Mouse (Mus musculus) heart, postnatal 0 days (tissue): Measurements from ENCODE around the gene Mfap5. TPM values are rescaled to one million over a fixed set of nuclear protein-coding genes. Genes with fewer than 3 reads are reported as not detected.
A peak's percentile ranks its signal among the peaks of the same experiment; 100 is the strongest.

Source experiments
- ATAC-seq: fragments of 200-750 bp; cut with Nextera tagmentation; 2 replicates; pipeline ENCODE4 v1.8.0; 2017; ENCODE audit warnings: low read depth, moderate number of reproducible peaks, moderate library complexity; ENCODE audit not compliant: insufficient read depth
- DNase-seq: peaks from one replicate; pipeline ENCODE4 v3.0.0-alpha.2; 2016; ENCODE audit warnings: low spot score
- H3K27ac ChIP-seq: fragments of 300-500 bp; sonication (generic); 2 replicates; pipeline ENCODE4 v1.5.1; 2014; ENCODE audit warnings: low read depth, mild to moderate bottlenecking
- H3K27me3 ChIP-seq: fragments of 300-500 bp; sonication (generic); 2 replicates; pipeline ENCODE4 v1.6.1; 2014; ENCODE audit warnings: low read length, mixed read lengths; ENCODE audit not compliant: control insufficient read depth, insufficient read depth
- H3K36me3 ChIP-seq: fragments of 300-500 bp; sonication (generic); replicated peaks from 2 replicates; pipeline ENCODE4 v1.6.1; 2014; ENCODE audit warnings: low read length, mixed read lengths; ENCODE audit not compliant: control insufficient read depth, insufficient read depth
- H3K4me1 ChIP-seq: fragments of 300-500 bp; sonication (generic); 2 replicates; pipeline ENCODE4 v1.6.1; 2014; ENCODE audit warnings: antibody characterized with exemption; ENCODE audit not compliant: control insufficient read depth, insufficient read depth
- H3K4me2 ChIP-seq: fragments of 300-500 bp; sonication (generic); 2 replicates; pipeline ENCODE4 v1.6.1; 2014; ENCODE audit warnings: low read depth, mild to moderate bottlenecking, low read length, moderate library complexity
- H3K4me3 ChIP-seq: fragments of 300-500 bp; sonication (generic); 2 replicates; pipeline ENCODE4 v1.5.1; 2014; ENCODE audit warnings: low read depth, low read length
- H3K9ac ChIP-seq: fragments of 300-500 bp; sonication (generic); replicated peaks from 2 replicates; pipeline ENCODE4 v1.6.1; 2014; ENCODE audit warnings: low read depth, low read length, mixed read lengths
- H3K9me3 ChIP-seq: fragments of 300-500 bp; sonication (generic); replicated peaks from 2 replicates; pipeline ENCODE4 v1.6.1; 2016; ENCODE audit warnings: low read length; ENCODE audit not compliant: control insufficient read depth
- CTCF ChIP-seq: IDR thresholded peaks from 2 replicates; pipeline ENCODE4 v1.5.1; 2016; ENCODE audit warnings: antibody characterized with exemption, control low read depth, low read depth
- EP300 ChIP-seq: IDR thresholded peaks from 2 replicates; pipeline ENCODE4 v1.6.1; 2016; ENCODE audit warnings: antibody characterized with exemption, low read depth
- WGBS: fragments of 180-500 bp; shearing (Covaris S2); extraction: QIAGEN DNeasy Blood & Tissue Kit; methylation state at CpG from one replicate; pipeline ENCODE4 v1.1.7; 2014; 5-methylcytosine and 5-hydroxymethylcytosine counted together
- polyA plus RNA-seq: library from polyadenylated mRNA; unstranded; fragments of >200 nt; fragmentation: Nextera tagmentation; extraction: Ambion mirVana; gene quantifications from 2 replicates; pipeline ENCODE4 v1.2.1, GENCODE M21; 2015
- total RNA-seq: library from RNA; depleted of rRNA; stranded (reverse); fragments of >200 nt; gene quantifications from 2 replicates; pipeline ENCODE4 v1.2.3, GENCODE M21; 2014; ENCODE audit warnings: low replicate concordance

Gene Mfap5
- total and polyA plus RNA-seq, 2 experiments from 2014 or later: 39.4 to 61.1 TPM

GRCm38 (mm10) chr6:122556959-122557561 lies 51.4 kb downstream of the Mfap5 start:
- Histone ChIP-seq H3K4me2 (no peak overlapping the region), H3K27ac (no peak overlapping the region), H3K4me3 (no peak overlapping the region), H3K9ac (no peak overlapping the region), H3K36me3 (no peaks in the 10 kb centered on the region), H3K27me3 (peaks cover 11% of the 10 kb centered on the region), H3K4me1 (no peaks in the 10 kb centered on the region), H3K9me3 (no peaks in the 10 kb centered on the region)
- TF ChIP-seq CTCF (peak; percentile 66), EP300 (no peak)
- DNase-seq: peak; percentile 34
- WGBS: 26% methylated on average over 15 of the region's 15 CpGs
- ATAC-seq: no peak

DNA sequence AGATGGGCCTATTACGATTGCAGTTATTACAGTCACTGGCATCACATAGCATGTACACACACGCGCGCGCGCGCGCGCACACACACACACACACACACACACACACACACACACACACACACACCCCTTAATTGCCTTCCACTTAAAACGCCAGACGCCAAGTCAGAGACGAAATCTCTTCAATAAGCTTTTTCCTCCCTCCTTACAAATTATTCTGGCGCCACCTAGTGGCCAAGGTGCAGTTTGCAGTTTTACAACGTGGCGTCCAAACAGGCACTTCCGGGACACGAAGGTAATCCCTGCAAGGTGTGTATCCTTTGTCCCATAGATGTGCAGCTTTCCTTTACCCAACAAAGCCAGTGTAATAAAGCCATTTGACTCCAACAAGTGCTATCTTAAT lies 54.8 kb downstream of the Mfap5 start:
- Histone ChIP-seq H3K4me3 (no peak overlapping the region), H3K9me3 (no peaks in the 10 kb centered on the region), H3K4me1 (no peaks in the 10 kb centered on the region), H3K36me3 (no peaks in the 10 kb centered on the region), H3K27me3 (peaks cover 14% of the 10 kb centered on the region), H3K4me2 (peak overlapping the region; percentile 33; the same call in 1 of the 2 replicates), H3K9ac (no peak overlapping the region), H3K27ac (no peak overlapping the region)
- WGBS: 8% methylated on average over 17 of the region's 17 CpGs
- DNase-seq (peak; percentile 69), ATAC-seq (no peak)
- TF ChIP-seq EP300: no peak
- TF ChIP-seq CTCF: peak; percentile 90

GRCm38 (mm10) chr6:122561005-122561404 lies 55.4 kb downstream of the Mfap5 start:
- ATAC-seq: no peak
- Histone ChIP-seq H3K36me3 (no peaks in the 10 kb centered on the region), H3K4me1 (no peaks in the 10 kb centered on the region), H3K27me3 (peaks cover 14% of the 10 kb centered on the region), H3K4me2 (no peak overlapping the region), H3K4me3 (no peak overlapping the region), H3K27ac (no peak overlapping the region), H3K9me3 (no peaks in the 10 kb centered on the region), H3K9ac (no peak overlapping the region)
- DNase-seq: no peak
- 76% methylated on average over 20 of the region's 20 CpGs for WGBS
- TF ChIP-seq EP300 (no peak), CTCF (no peak)

- Histone ChIP-seq H3K4me3 (no peak overlapping the region), H3K36me3 (no peaks in the 10 kb centered on the region), H3K27ac (no peak overlapping the region), H3K9me3 (no peaks in the 10 kb centered on the region), H3K4me1 (no peaks in the 10 kb centered on the region), H3K9ac (no peak overlapping the region), H3K4me2 (peak overlapping the region; percentile 14; the same call in 1 of the 2 replicates), H3K27me3 (peaks cover 14% of the 10 kb centered on the region)
- ATAC-seq (no peak), DNase-seq (peak; percentile 37)
- TF ChIP-seq CTCF: peak; percentile 86
- no peak for TF ChIP-seq EP300
- WGBS: 3% methylated on average over 6 of the region's 6 CpGs
Measured at GRCm38 (mm10) chr6:122562463-122562862, 56.8 kb downstream of the Mfap5 start.

DNA sequence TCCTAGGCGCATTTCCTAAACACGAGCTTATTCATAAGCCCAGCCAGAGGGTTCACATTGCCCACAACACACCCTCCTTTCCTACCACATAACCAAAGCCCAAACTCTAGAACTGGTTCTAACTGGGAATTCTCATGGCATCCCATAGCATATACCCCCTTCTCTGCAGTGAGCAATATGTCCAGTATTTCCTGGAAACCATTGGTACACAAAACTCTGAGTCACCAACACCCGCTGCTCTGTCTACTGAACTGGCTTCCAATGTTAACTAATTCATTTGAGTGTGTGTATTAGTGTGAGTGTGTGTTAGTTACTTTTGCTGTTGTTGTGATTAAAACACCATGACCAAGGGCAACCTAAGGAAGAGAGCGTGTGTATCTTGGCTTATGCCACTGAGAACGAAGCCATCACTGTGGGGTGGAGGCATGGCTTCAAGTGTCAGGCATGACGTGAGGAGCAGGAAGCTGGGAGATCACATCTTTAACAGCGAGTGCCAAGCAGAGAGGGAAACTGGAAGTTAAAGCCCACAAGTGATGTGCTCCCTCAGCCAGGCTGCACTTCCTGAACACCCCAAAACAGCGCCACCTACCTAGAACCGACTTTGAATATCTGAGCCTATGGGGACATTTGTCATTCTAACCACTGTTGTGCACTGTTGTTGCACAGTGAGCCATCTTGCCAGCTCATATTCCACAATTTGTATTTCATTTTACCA lies 59.6 kb downstream of the Mfap5 start:
- 83% methylated on average over 9 of the region's 9 CpGs for WGBS
- no peak overlapping the region for H3K27ac ChIP-seq

More for the DNA sequence above, 59.6 kb downstream of the Mfap5 start:
- no peak for TF ChIP-seq EP300
- no peak for TF ChIP-seq CTCF
- H3K4me3 ChIP-seq: no peak overlapping the region
- H3K9ac ChIP-seq: no peak overlapping the region
- H3K4me2 ChIP-seq: no peak overlapping the region
- no peaks in the 10 kb centered on the region for H3K9me3 ChIP-seq
- H3K36me3 ChIP-seq: no peaks in the 10 kb centered on the region
- no peak for DNase-seq
- peaks cover 14% of the 10 kb centered on the region for H3K27me3 ChIP-seq
- no peak for ATAC-seq
- H3K4me1 ChIP-seq: no peaks in the 10 kb centered on the region
